Mouse (Mus musculus): ENCODE results near the gene Acad10.
"Not testable (repeated sequence)": the region's sequence is repeated elsewhere in the genome, so short reads cannot be mapped to it uniquely, and the experiment has no call there.

Gene Acad10

DNA sequence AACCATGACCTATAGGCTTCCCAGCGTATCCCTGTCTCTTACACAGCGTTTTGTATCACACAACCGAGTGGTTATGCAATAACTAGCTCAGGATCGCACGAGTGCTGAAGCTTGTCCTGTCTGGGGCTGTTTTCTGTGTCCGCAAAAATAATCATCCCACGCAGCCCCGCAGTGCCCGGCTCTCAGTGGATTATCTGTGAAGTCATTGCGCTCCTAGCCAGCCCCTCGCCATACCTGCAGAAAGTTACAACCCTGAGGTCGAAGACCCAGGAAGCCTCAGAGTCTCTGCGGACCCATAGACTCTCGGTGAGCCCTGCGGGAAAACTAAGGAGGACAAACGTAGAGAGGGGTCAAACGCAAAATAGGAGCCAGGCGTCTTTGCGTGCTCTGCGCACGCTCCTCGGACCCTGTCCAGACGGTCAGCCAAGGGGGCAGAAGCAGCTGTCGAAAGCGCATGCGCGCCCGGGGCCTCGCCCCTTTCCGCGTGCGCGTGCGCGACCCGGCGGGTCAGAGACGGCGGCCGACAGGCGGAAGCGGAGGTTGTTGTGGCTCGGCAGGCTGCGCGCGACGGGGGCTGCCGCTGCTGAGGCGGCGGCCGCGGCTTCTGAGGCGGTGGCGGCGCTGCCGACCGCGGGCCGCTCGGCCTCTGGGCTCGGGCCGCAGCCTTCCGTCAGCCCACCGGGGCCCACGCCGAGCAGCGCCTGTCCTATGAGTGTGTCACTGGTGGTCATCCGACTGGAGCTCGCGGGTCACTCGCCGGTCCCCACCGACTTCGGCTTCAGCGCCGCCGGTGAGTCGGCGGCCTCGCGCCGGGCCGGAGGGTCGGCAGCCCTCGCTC, at the start of gene Acad10, which contains the start of gene Brap:
Gene Acad10, minus strand, starts transcription at position 456 of the 838 bp plus-strand sequence.
Gene Brap, plus strand, starts transcription at position 505 of the 838 bp plus-strand sequence.
- peak; percentile 87 to 90 for DNase-seq

- DNase-seq: no peak
Measured at GRCm38 (mm10) chr5:121704512-121705248, 44.4 kb upstream of the Acad10 start.

DNA sequence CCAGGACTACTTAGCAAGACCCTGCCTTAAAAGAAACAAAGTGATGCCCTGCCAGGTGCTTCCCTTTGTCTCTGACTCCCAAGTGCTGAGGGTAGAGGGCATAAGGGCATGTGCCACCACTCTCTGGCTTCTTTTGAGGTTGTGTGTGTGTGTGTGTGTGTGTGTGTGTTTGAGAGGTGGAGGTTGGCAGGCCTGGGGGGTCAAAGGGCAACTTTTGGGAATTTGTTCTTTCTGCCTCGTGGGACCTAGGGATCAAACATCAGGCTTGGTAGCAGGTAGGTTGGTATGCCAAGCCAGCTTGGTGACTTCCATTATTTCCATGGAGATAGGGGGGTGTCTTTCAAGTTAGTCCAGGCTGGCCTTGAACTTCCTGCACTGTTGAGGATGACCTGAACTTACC, 43.0 kb upstream of the Acad10 start:
- no peak for DNase-seq

DNA sequence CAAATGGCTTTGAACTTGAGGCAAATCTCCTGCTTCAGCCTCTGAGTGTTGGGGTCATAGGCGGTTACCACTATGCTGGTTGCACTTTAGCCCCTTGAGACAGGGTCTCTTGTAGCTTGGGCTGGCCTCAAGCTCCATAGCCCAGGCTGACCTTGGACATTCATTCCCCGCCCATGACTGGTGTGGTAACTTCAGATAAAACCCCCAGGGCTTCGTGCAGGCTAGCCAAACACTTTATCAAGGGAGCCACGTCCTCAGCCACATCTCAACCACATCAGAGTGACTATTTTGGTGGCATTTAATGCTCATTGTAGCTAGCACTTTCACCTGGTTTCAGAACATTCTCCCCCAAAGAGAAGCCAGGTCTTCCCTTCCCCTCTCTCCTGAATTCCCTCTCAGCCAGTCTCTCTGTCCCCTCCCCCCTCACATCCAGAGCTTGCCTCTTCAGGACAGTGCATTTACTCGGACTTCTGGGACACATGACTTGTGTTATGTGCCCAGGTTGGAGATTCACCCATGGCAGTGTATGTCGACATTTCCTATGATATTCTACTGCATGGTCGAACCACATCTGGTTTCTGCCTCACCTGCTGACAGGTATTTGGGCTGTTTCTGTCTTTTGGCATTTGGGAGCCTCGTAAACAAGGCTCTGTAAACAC, 40.9 kb upstream of the Acad10 start:
- no peak for DNase-seq

- no peak for DNase-seq
Measured at GRCm38 (mm10) chr5:121700496-121700895, 40.2 kb upstream of the Acad10 start.

- no peak for DNase-seq
Measured at GRCm38 (mm10) chr5:121699891-121700290, 39.6 kb upstream of the Acad10 start.

DNA sequence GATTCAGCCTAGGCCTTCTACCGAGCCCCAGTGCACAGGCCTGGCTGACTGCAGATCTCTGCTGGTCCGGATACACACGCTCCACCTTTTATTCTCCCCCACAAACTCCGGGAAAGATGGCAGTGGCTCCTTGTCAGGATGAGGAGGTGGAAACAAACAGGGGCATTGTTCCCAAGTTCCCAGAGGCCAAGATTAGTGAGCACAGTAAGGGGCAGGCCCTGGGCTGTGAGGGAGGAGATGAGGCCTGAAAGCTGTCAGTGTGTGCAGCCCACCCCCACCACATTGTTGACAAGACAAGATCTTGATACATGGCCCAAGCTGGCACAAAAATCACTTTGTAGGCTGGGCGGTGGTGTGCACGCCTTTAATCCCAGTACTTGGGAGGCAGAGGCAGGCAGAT, 36.4 kb upstream of the Acad10 start:
- DNase-seq: no peak

DNA sequence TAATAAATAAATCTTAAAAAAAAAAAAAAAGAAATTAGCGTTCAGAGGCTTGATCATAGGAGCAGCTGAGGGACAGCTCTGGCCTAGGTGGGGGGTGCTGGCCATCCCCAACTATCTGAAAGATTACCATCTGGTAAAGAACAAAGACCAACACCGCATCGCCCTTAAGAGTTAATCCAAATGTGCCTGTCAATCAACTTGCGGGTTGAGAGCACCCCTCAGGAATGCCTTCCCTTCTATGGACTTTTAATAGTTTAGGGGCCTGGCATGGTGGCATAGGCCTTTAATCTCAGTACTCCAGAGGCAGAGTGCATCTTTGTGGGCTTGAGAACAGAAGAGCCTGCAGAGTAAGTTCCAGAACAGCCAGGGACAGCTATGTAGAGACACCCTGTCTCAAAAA, 32.6 kb upstream of the Acad10 start:
- DNase-seq: no peak

DNA sequence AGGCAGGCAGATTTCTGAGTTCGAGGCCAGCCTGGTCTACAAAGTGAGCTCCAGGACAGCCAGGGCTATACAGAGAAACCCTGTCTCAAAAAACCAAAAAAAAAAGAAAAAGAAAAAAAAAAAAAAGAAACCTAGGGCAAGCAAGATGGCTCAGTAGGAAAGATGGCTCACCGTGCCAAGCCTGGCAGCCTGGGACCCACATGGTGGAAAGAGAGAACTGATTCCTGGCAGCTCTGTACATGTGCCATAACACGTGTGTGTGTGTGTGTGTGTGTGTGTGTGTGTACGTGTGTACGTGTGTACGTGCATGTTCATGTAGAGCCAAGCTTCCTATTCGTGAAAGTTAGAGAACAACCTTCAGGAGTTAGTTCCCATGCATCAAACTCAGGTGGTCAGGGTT, 31.1 kb upstream of the Acad10 start:
- not testable (repeated sequence) for DNase-seq

- no peak for DNase-seq
Measured at GRCm38 (mm10) chr5:121690482-121691211, 30.3 kb upstream of the Acad10 start.

DNA sequence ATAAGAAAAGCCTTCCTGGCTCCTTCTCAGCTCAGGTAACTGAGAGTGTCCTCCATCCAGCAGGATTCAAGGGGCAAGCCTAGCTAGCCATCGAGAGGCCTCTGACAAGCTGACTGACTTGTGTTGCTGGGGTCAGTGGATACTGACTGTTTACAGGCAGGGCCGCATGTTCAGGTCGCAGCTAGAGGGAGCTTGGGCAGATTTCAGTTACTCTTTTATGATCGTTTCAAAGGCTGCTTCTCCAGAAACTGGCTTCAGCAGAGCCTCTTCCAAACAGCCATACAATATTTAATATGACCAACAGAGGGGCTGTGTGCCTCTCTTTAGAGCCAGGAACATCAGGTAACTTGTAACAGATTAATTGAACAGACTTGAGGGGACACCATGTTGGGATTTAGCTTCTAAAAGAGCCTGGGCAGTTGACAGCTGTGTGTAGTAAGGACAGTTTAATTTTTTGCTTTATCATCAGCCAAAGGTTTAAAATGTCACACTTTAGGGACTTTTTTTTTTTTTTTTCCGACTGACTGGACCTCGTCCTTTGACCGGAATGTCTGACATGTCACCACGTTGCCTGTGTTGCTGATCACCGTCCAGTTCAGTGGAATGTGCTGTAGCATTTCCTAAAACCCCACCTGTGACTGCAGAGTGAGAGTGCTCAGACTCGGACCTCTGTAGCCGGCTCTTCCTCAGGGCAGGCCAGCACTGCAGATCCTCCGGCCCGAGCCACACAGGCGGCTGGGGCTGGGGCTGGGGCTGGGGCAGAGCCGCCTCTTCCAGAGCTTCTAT, 26.0 kb upstream of the Acad10 start:
- DNase-seq: no peak

- no peak for DNase-seq
Measured at GRCm38 (mm10) chr5:121685495-121685894, 25.2 kb upstream of the Acad10 start.

- no peak for DNase-seq
Measured at GRCm38 (mm10) chr5:121682250-121682649, 21.9 kb upstream of the Acad10 start.

- no peak for DNase-seq
Measured at GRCm38 (mm10) chr5:121670412-121670811, 10.1 kb upstream of the Acad10 start.

DNA sequence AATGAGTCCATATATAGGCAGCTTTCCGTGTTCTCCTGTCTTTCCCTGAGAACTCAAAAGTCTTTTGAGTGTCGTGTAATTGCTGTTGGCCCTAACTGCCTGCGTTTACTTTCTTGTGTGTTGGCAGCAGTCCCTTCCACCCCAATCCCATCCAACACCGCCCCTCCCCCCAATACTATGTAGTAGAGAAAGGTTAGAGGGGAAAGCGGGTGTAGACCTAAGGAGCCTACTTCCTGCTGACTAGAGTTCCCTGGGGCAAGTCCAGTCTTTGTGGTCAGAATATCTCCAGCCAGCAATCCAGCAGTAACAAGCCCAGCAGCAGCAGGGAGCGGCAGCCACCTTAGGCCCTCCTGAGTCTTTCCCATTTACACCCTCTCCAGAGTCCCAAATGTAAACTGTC, 8.1 kb upstream of the Acad10 start:
- no peak for DNase-seq

- DNase-seq: no peak
Measured at GRCm38 (mm10) chr5:121667067-121667466, 6.8 kb upstream of the Acad10 start.

GRCm38 (mm10) chr5:121664971-121665370, 4.7 kb upstream of the Acad10 start:
- DNase-seq: no peak

GRCm38 (mm10) chr5:121664078-121664477, 3.8 kb upstream of the Acad10 start:
- no peak for DNase-seq

- DNase-seq: no peak
Measured at GRCm38 (mm10) chr5:121663456-121663855, 3.1 kb upstream of the Acad10 start.

DNA sequence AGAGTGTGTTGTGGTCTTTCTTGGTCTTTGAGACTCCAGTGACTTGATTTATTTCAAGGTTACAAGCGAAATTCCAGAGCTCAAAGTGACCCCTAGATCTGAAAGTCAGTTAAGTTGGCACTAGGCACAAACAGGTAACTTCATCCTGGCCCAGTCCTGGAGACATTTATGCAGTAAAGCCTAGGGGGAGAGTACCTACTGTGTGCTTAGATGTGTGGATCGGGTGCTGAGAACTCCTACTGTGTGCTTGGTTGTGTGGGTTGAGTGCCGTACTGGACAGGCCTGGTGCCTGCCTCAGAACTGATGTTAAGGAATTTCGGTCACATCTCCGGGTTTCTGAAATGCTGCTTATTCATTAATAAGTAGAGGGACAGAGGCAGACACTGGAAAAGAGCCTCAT, 1.2 kb upstream of the Acad10 start:
- DNase-seq: no peak

GRCm38 (mm10) chr5:121660897-121661254, 562 bp upstream of the Acad10 start:
- no peak for DNase-seq

GRCm38 (mm10) chr5:121657656-121658055, 2.7 kb downstream of the Acad10 start:
- DNase-seq: not testable (repeated sequence)

Data from thymus, adult 18-20 months (tissue).